Mouse (Mus musculus) megakaryocyte, embryonic 14.5 days (primary cell): ENCODE measurements at regions not wholly inside any gene's neighbourhood (a gene's known extent, or its start where the extent isn't known, plus 50 kb on each side); places are given as distances from the start of the nearest gene placed in this dataset.

Experiments
- FLI1 ChIP-seq: IDR thresholded peaks from 2 replicates; pipeline ENCODE4 v1.6.1; 2012; ENCODE audit warnings: low read length, inconsistent platforms, mixed read lengths
- GATA1 ChIP-seq: IDR thresholded peaks from 3 replicates; pipeline ENCODE4 v1.6.1; 2012; ENCODE audit warnings: mixed read lengths, low read length, inconsistent platforms, borderline replicate concordance

GRCm38 (mm10) chr9:26674059-26674757 lies 59.3 kb upstream of the B3gat1 start:
- no peak for TF ChIP-seq GATA1
- TF ChIP-seq FLI1, result no peak
